Mouse (Mus musculus): Measurements from ENCODE around the gene Taz. TPM values are rescaled to one million over a fixed set of nuclear protein-coding genes. Genes with fewer than 3 reads are reported as not detected.

Gene Taz
- polyA plus RNA-seq (2012; rRNA removed), result 106 and 145 TPM in 2 replicates

- peak; percentile 49 for DNase-seq (ENCODE audit: low spot score)
Measured at GRCm38 (mm10) chrX:74281732-74282394, at the start of gene Taz, which contains the start of gene Dnase1l1. Taz (plus strand) TSS chrX:74281912. Dnase1l1 (minus strand) TSS chrX:74282337.

- DNase-seq (ENCODE audit: low spot score), result peak; percentile 17
Measured at GRCm38 (mm10) chrX:74233196-74233595, 48.5 kb upstream of the Taz start.

GRCm38 (mm10) chrX:74240332-74240731 lies 41.4 kb upstream of the Taz start:
- DNase-seq (ENCODE audit: low spot score), result no peak

- no peak for DNase-seq (ENCODE audit: low spot score)
Measured at GRCm38 (mm10) chrX:74243396-74243795, 38.3 kb upstream of the Taz start.

GRCm38 (mm10) chrX:74243807-74244206 lies 37.9 kb upstream of the Taz start:
- DNase-seq (ENCODE audit: low spot score), result no peak

- DNase-seq (ENCODE audit: low spot score), result no peak
Measured at GRCm38 (mm10) chrX:74244614-74245083, 37.1 kb upstream of the Taz start.

- DNase-seq (ENCODE audit: low spot score), result no peak
Measured at GRCm38 (mm10) chrX:74245107-74245506, 36.6 kb upstream of the Taz start.

- DNase-seq (ENCODE audit: low spot score), result no peak
Measured at GRCm38 (mm10) chrX:74245687-74246086, 36.0 kb upstream of the Taz start.

- peak; percentile 63 for DNase-seq (ENCODE audit: low spot score)
Measured at GRCm38 (mm10) chrX:74246213-74246681, 35.5 kb upstream of the Taz start.

GRCm38 (mm10) chrX:74246693-74247092 lies 35.0 kb upstream of the Taz start:
- no peak for DNase-seq (ENCODE audit: low spot score)

GRCm38 (mm10) chrX:74248651-74249050 lies 33.1 kb upstream of the Taz start:
- DNase-seq (ENCODE audit: low spot score), result peak; percentile 36

- peak; percentile 60 for DNase-seq (ENCODE audit: low spot score)
Measured at GRCm38 (mm10) chrX:74249615-74250014, 32.1 kb upstream of the Taz start, which contains the start of gene Flna. Flna (minus strand) TSS chrX:74249820.

- DNase-seq (ENCODE audit: low spot score), result peak; percentile 75
Measured at GRCm38 (mm10) chrX:74254153-74254887, 27.4 kb upstream of the Taz start, which contains the start of gene Emd. Emd (plus strand) TSS chrX:74254687.

GRCm38 (mm10) chrX:74254888-74255565 lies 26.7 kb upstream of the Taz start:
- peak; percentile 44 for DNase-seq (ENCODE audit: low spot score)

- DNase-seq (ENCODE audit: low spot score), result no peak
Measured at GRCm38 (mm10) chrX:74257746-74258145, 24.0 kb upstream of the Taz start.

- no peak for DNase-seq (ENCODE audit: low spot score)
Measured at GRCm38 (mm10) chrX:74269736-74270061, 12.0 kb upstream of the Taz start.

GRCm38 (mm10) chrX:74270062-74270901 lies 11.4 kb upstream of the Taz start, which contains the start of gene Rpl10:
Rpl10 (plus strand) TSS chrX:74270812.
- DNase-seq (ENCODE audit: low spot score), result peak; percentile 66

GRCm38 (mm10) chrX:74270902-74271551 lies 10.7 kb upstream of the Taz start:
- no peak for DNase-seq (ENCODE audit: low spot score)

- DNase-seq (ENCODE audit: low spot score), result no peak
Measured at GRCm38 (mm10) chrX:74273422-74274322, 8.0 kb upstream of the Taz start.

GRCm38 (mm10) chrX:74277916-74278315 lies 3.8 kb upstream of the Taz start:
- DNase-seq (ENCODE audit: low spot score), result no peak
